Mouse (Mus musculus) hindbrain, embryonic 15.5 days (tissue): ENCODE data around the gene Lrp8. TPM values are rescaled to one million over a fixed set of nuclear protein-coding genes. Genes with fewer than 3 reads are reported as not detected.

Experiments
- ATAC-seq: fragments of 200-750 bp; cut with Nextera tagmentation; 2 replicates; pipeline ENCODE4 v1.8.0; 2017; ENCODE audit warnings: low read depth, moderate number of reproducible peaks, moderate TSS enrichment; ENCODE audit not compliant: low FRiP score
- H3K27ac ChIP-seq: fragments of 300-500 bp; sonication (generic); replicated peaks from 2 replicates; pipeline ENCODE4 v1.5.1; 2015; ENCODE audit warnings: mild to moderate bottlenecking, inconsistent platforms
- H3K27me3 ChIP-seq: fragments of 300-500 bp; sonication (generic); 2 replicates; pipeline ENCODE4 v1.6.1; 2015; ENCODE audit warnings: control low read depth, inconsistent platforms
- H3K36me3 ChIP-seq: fragments of 300-500 bp; sonication (generic); 2 replicates; pipeline ENCODE4 v1.6.1; 2015; ENCODE audit warnings: control low read depth, inconsistent platforms
- H3K4me1 ChIP-seq: fragments of 300-500 bp; sonication (generic); replicated peaks from 2 replicates; pipeline ENCODE4 v1.6.1; 2015; ENCODE audit warnings: control low read depth, inconsistent platforms
- H3K4me2 ChIP-seq: fragments of 300-500 bp; sonication (generic); 2 replicates; pipeline ENCODE4 v1.6.1; 2015; ENCODE audit warnings: moderate library complexity, mild to moderate bottlenecking, inconsistent platforms
- H3K4me3 ChIP-seq: fragments of 300-500 bp; sonication (generic); 2 replicates; pipeline ENCODE4 v1.5.1; 2015; ENCODE audit warnings: mild to moderate bottlenecking, inconsistent platforms
- H3K9ac ChIP-seq: fragments of 300-500 bp; sonication (generic); 2 replicates; pipeline ENCODE4 v1.6.1; 2015; ENCODE audit warnings: inconsistent platforms
- H3K9me3 ChIP-seq: fragments of 300-500 bp; sonication (generic); 2 replicates; pipeline ENCODE4 v1.6.1; 2016; ENCODE audit warnings: control low read depth, inconsistent platforms
- WGBS: fragments of 180-500 bp; shearing (Covaris S2); methylation state at CpG from one replicate; pipeline ENCODE4 v1.1.7; 2015; 5-methylcytosine and 5-hydroxymethylcytosine counted together
- polyA plus RNA-seq: library from polyadenylated mRNA; unstranded; fragments of >200 nt; fragmentation: Nextera tagmentation; extraction: Ambion mirVana; gene quantifications from 2 replicates; pipeline ENCODE4 v1.2.1, GENCODE M21; 2015

Lrp8 gene
- 60.2 and 60.6 TPM in 2 replicates for polyA plus RNA-seq

- ATAC-seq: 0 out of 2 replicates have a peak, but pooled peaks have one; percentile 1
- Histone ChIP-seq H3K27ac (peak within 1 kb of the TSS; percentile 94), H3K4me2 (peak within 1 kb of the TSS; percentile 76), H3K27me3 (no peaks in the 10 kb centered on the region), H3K9ac (peak within 1 kb of the TSS; percentile 96), H3K36me3 (no peaks in the 10 kb centered on the region), H3K4me3 (peak within 1 kb of the TSS; percentile 91), H3K9me3 (no peaks in the 10 kb centered on the region), H3K4me1 (peaks cover 48% of the 10 kb centered on the region)
- WGBS: 1% methylated on average over 14 of the region's 44 CpGs
Measured at GRCm38 (mm10) chr4:107802185-107802449, at the start of gene Lrp8. Lrp8 (plus strand) TSS chr4:107802261.

- H3K4me3 ChIP-seq: no peak overlapping the region
- no peak overlapping the region for H3K4me2 ChIP-seq
- H3K27ac ChIP-seq: no peak overlapping the region
- ATAC-seq: 0 out of 2 replicates have a peak, but pooled peaks have one; percentile 7
- H3K9ac ChIP-seq: no peak overlapping the region
- H3K4me1 ChIP-seq: peaks cover 28% of the 10 kb centered on the region
- H3K9me3 ChIP-seq: no peaks in the 10 kb centered on the region
- H3K27me3 ChIP-seq: no peaks in the 10 kb centered on the region
- H3K36me3 ChIP-seq: no peaks in the 10 kb centered on the region
- 14% methylated on average over 9 of the region's 10 CpGs for WGBS
Measured at GRCm38 (mm10) chr4:107756222-107756621, 45.8 kb upstream of the Lrp8 start.

GRCm38 (mm10) chr4:107757487-107758470 lies 44.3 kb upstream of the Lrp8 start:
- Histone ChIP-seq H3K4me2 (no peak overlapping the region), H3K27ac (no peak overlapping the region), H3K9me3 (no peaks in the 10 kb centered on the region), H3K4me3 (no peak overlapping the region), H3K9ac (no peak overlapping the region), H3K4me1 (peaks cover 28% of the 10 kb centered on the region), H3K27me3 (no peaks in the 10 kb centered on the region), H3K36me3 (no peaks in the 10 kb centered on the region)
- ATAC-seq: 0 out of 2 replicates have a peak, but pooled peaks have one; percentile 49
- WGBS: 58% methylated on average over 15 of the region's 15 CpGs

- no peak overlapping the region for H3K9ac ChIP-seq
- WGBS: 73% methylated on average over 9 of the region's 9 CpGs
- peaks cover 28% of the 10 kb centered on the region for H3K4me1 ChIP-seq
- H3K27me3 ChIP-seq: no peaks in the 10 kb centered on the region
- H3K4me2 ChIP-seq: no peak overlapping the region
- ATAC-seq: no peak
- no peaks in the 10 kb centered on the region for H3K9me3 ChIP-seq
- no peak overlapping the region for H3K4me3 ChIP-seq
- no peaks in the 10 kb centered on the region for H3K36me3 ChIP-seq
- H3K27ac ChIP-seq: no peak overlapping the region
Measured at GRCm38 (mm10) chr4:107758938-107759337, 43.1 kb upstream of the Lrp8 start.

GRCm38 (mm10) chr4:107763001-107763400 lies 39.1 kb upstream of the Lrp8 start:
- ATAC-seq: no peak
- WGBS: 61% methylated on average over 3 of the region's 3 CpGs
- H3K9ac ChIP-seq: no peak overlapping the region
- H3K4me3 ChIP-seq: no peak overlapping the region
- H3K4me1 ChIP-seq: peaks cover 13% of the 10 kb centered on the region
- no peaks in the 10 kb centered on the region for H3K36me3 ChIP-seq
- H3K27ac ChIP-seq: no peak overlapping the region
- no peaks in the 10 kb centered on the region for H3K9me3 ChIP-seq
- H3K27me3 ChIP-seq: no peaks in the 10 kb centered on the region
- no peak overlapping the region for H3K4me2 ChIP-seq

GRCm38 (mm10) chr4:107763598-107763997 lies 38.5 kb upstream of the Lrp8 start:
- Histone ChIP-seq H3K4me3 (no peak overlapping the region), H3K9ac (no peak overlapping the region), H3K9me3 (no peaks in the 10 kb centered on the region), H3K27me3 (no peaks in the 10 kb centered on the region), H3K4me1 (peaks cover 9% of the 10 kb centered on the region; the same call in 1 of the 2 replicates), H3K36me3 (no peaks in the 10 kb centered on the region), H3K4me2 (no peak overlapping the region), H3K27ac (no peak overlapping the region)
- no peak for ATAC-seq
- 97% methylated on average over 2 of the region's 2 CpGs for WGBS

- Histone ChIP-seq H3K9me3 (no peaks in the 10 kb centered on the region), H3K4me3 (no peak overlapping the region), H3K4me2 (no peak overlapping the region), H3K27me3 (no peaks in the 10 kb centered on the region), H3K4me1 (peaks cover 9% of the 10 kb centered on the region; the same call in 1 of the 2 replicates), H3K9ac (no peak overlapping the region), H3K27ac (no peak overlapping the region), H3K36me3 (no peaks in the 10 kb centered on the region)
- ATAC-seq: peak; percentile 59; the same call in 1 of the 2 replicates
- WGBS: 32% methylated on average over 9 of the region's 9 CpGs
Measured at GRCm38 (mm10) chr4:107765196-107765813, 36.8 kb upstream of the Lrp8 start.

- 27% methylated on average over 5 of the region's 5 CpGs for WGBS
- Histone ChIP-seq H3K36me3 (no peaks in the 10 kb centered on the region), H3K27me3 (no peaks in the 10 kb centered on the region), H3K9me3 (no peaks in the 10 kb centered on the region), H3K4me1 (peaks cover 9% of the 10 kb centered on the region; the same call in 1 of the 2 replicates), H3K4me3 (no peak overlapping the region), H3K27ac (no peak overlapping the region), H3K4me2 (no peak overlapping the region), H3K9ac (no peak overlapping the region)
- ATAC-seq: peak; percentile 31; the same call in 1 of the 2 replicates
Measured at GRCm38 (mm10) chr4:107766182-107766581, 35.9 kb upstream of the Lrp8 start.

GRCm38 (mm10) chr4:107772122-107772825 lies 29.8 kb upstream of the Lrp8 start:
- H3K4me1 ChIP-seq: peaks cover 17% of the 10 kb centered on the region
- H3K36me3 ChIP-seq: no peaks in the 10 kb centered on the region
- no peak overlapping the region for H3K27ac ChIP-seq
- H3K4me2 ChIP-seq: no peak overlapping the region
- no peak for ATAC-seq
- WGBS: 50% methylated on average over 16 of the region's 16 CpGs
- no peak overlapping the region for H3K4me3 ChIP-seq
- no peaks in the 10 kb centered on the region for H3K27me3 ChIP-seq
- no peaks in the 10 kb centered on the region for H3K9me3 ChIP-seq
- no peak overlapping the region for H3K9ac ChIP-seq

- no peak overlapping the region for H3K27ac ChIP-seq
- H3K9me3 ChIP-seq: no peaks in the 10 kb centered on the region
- no peaks in the 10 kb centered on the region for H3K36me3 ChIP-seq
- H3K9ac ChIP-seq: no peak overlapping the region
- H3K4me1 ChIP-seq: peaks cover 19% of the 10 kb centered on the region
- no peaks in the 10 kb centered on the region for H3K27me3 ChIP-seq
- ATAC-seq: no peak
- no peak overlapping the region for H3K4me3 ChIP-seq
- WGBS: 75% methylated on average over 2 of the region's 2 CpGs
- H3K4me2 ChIP-seq: no peak overlapping the region
Measured at GRCm38 (mm10) chr4:107774868-107775267, 27.2 kb upstream of the Lrp8 start.

- Histone ChIP-seq H3K4me3 (no peak overlapping the region), H3K4me2 (no peak overlapping the region), H3K9me3 (no peaks in the 10 kb centered on the region), H3K9ac (no peak overlapping the region), H3K4me1 (peaks cover 27% of the 10 kb centered on the region), H3K27me3 (no peaks in the 10 kb centered on the region), H3K27ac (peak overlapping the region; percentile 55; the same call in 1 of the 2 replicates), H3K36me3 (no peaks in the 10 kb centered on the region)
- WGBS: 15% methylated on average over 7 of the region's 7 CpGs
- ATAC-seq: peak; percentile 64
Measured at GRCm38 (mm10) chr4:107775672-107776071, 26.4 kb upstream of the Lrp8 start.
